Mouse (Mus musculus) small intestine, adult 2 months (tissue): ENCODE results near the gene Rab11fip3. TPM values are rescaled to one million over a fixed set of nuclear protein-coding genes. Genes with fewer than 3 reads are reported as not detected.

Experiments used
- H3K27ac ChIP-seq: fragments of 200-500 bp; 2 replicates; pipeline ENCODE4 v1.5.1; 2012; ENCODE audit warnings: low read depth, low read length, control low read depth, inconsistent platforms; ENCODE audit not compliant: insufficient read depth
- H3K27me3 ChIP-seq: fragments of 200-500 bp; 2 replicates; pipeline ENCODE4 v1.6.1; 2012; ENCODE audit warnings: mild to moderate bottlenecking, moderate library complexity, low read length, inconsistent platforms; ENCODE audit not compliant: control insufficient read depth, insufficient read depth
- H3K36me3 ChIP-seq: fragments of 200-500 bp; 2 replicates; pipeline ENCODE4 v1.6.1; 2012; ENCODE audit warnings: mild to moderate bottlenecking, low read length, control low read depth, inconsistent platforms; ENCODE audit not compliant: control insufficient read depth, insufficient read depth
- H3K4me1 ChIP-seq: fragments of 200-500 bp; 2 replicates; pipeline ENCODE4 v1.6.1; 2012; ENCODE audit warnings: low read length, inconsistent platforms, mixed read lengths; ENCODE audit not compliant: control insufficient read depth, insufficient read depth, insufficient read length
- H3K4me3 ChIP-seq: fragments of 200-500 bp; 2 replicates; pipeline ENCODE4 v1.5.1; 2012; ENCODE audit warnings: low read depth, mild to moderate bottlenecking, control low read depth, inconsistent platforms, low read length, moderate library complexity
- CTCF ChIP-seq: fragments of 200-500 bp; IDR thresholded peaks from 2 replicates; pipeline ENCODE4 v1.5.1; 2012; ENCODE audit warnings: low read depth, mild to moderate bottlenecking, control low read depth, inconsistent platforms, low read length, moderate library complexity, mixed read lengths; ENCODE audit not compliant: insufficient replicate concordance, insufficient read length; ENCODE audit errors: extremely low read depth
- POLR2A ChIP-seq: fragments of 200-500 bp; IDR thresholded peaks from 2 replicates; pipeline ENCODE4 v1.6.1; 2012; ENCODE audit warnings: low read depth, mild to moderate bottlenecking, control low read depth, inconsistent platforms, low read length, moderate library complexity
- WGBS: fragments of 180-500 bp; shearing (Covaris S2); methylation state at CpG from one replicate; pipeline ENCODE4 v1.1.7; 2018; 5-methylcytosine and 5-hydroxymethylcytosine counted together
- polyA plus RNA-seq: library from polyadenylated mRNA; depleted of rRNA; stranded (reverse); fragments of >200 nt; gene quantifications from 2 replicates; pipeline ENCODE4 v1.2.3, GENCODE M21; 2012; rRNA removed

Gene Rab11fip3
- polyA plus RNA-seq, 1 experiment: 116 TPM

DNA sequence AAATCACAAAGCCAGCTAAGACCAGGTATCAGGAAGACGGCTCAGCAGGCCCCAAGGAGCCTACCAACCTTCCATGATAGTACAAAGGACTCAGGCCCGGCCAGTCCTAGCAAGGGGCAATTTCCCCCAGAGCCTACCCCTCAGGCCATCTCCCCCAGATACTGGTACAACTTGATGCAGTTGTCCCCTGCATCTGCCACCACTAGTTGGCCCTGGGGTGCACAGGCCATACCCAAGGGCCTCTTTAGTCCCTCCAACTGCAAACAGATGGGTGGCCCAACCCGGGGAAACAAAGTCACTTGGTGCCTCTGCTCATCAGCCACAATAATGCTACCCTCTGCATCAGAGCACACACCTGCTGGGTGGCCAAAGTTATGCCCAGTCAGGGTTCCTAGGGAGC lies 126.1 kb downstream of the Rab11fip3 start:
- no peak for TF ChIP-seq CTCF
- TF ChIP-seq POLR2A: no peak
- 52% methylated on average over 3 of the region's 3 CpGs for WGBS
- Histone ChIP-seq H3K27ac (no peak overlapping the region), H3K27me3 (no peaks in the 10 kb centered on the region), H3K36me3 (no peaks in the 10 kb centered on the region), H3K4me1 (peaks cover 15% of the 10 kb centered on the region), H3K4me3 (no peak overlapping the region)

DNA sequence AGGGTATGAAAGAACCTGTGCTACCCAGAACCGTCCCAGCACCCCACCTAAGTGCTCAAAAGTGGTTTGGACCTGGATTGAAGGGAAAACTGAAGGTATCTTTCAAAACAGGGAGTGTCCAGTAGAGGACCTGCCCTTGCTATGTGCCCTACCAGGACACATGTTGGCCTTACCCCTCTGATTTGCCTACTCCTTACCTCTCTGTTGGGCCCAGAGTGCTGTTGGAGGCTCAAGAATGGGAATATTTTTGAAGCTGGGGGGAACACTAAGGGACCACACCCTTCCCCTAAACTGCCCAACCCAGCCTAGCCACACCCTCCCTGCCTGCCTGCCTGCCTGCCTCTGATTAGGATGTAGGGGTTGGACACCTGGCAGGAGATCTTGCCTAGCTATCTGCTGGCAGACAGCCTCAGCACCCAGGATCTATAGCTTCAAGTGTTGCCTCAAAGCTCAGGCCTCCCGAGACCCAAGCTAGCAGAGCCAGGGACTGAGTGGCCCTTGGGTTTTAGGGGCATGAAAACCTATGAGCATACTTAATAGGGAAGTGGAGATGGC lies 126.7 kb downstream of the Rab11fip3 start:
- peaks cover 15% of the 10 kb centered on the region for H3K4me1 ChIP-seq
- no peaks in the 10 kb centered on the region for H3K36me3 ChIP-seq
- WGBS: 32% methylated on average over 2 of the region's 2 CpGs
- no peak overlapping the region for H3K4me3 ChIP-seq
- TF ChIP-seq CTCF (no peak), POLR2A (no peak)
- no peaks in the 10 kb centered on the region for H3K27me3 ChIP-seq
- no peak overlapping the region for H3K27ac ChIP-seq

DNA sequence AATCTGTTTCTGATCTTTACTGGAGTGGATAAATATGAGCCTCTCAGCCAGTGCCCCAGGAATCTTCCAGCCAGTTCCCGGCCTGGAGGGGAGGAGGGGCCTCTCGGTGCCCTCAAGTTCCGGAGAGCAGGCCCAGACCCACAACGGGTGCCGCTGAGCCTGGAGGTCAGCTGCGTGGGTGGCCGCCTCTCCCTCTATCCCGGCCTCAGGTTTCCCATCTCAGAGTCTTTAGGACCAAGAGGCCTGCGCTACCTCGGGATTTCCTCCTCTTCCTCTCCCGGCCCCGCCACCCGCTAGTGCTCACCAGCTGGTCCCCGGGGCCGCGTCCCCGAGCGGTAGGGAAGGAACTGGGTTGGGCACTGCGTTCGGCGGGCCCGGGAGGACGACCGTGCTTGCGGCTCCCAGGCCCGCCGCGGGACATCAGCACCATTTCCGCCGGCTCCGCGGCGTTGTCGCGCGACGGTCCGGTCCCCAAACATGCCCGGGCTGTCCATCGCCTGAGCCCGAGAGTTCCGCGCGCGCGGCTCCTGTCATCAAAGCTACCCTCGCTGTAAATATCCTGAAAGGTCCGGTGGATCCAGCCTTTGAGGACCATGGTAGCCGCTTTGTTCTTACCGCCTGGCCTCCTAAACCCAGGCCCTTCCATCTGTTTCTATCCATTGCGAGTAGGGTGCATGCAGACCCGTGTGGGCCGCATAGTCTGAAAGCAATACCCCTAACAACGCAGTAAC lies 127.7 kb downstream of the Rab11fip3 start:
- TF ChIP-seq POLR2A (peak; percentile 46), CTCF (no peak)
- peak overlapping the region; percentile 39 for H3K27ac ChIP-seq
- peaks cover 6% of the 10 kb centered on the region for H3K36me3 ChIP-seq
- no peaks in the 10 kb centered on the region for H3K27me3 ChIP-seq
- peak overlapping the region; percentile 97 for H3K4me3 ChIP-seq
- 3% methylated on average over 54 of the region's 54 CpGs for WGBS
- H3K4me1 ChIP-seq: peaks cover 15% of the 10 kb centered on the region

Other genes with a start within 250 kb of the Rab11fip3 start
- 18.2 and 40.0 TPM in 2 replicates for gene Wdr24, start 245.9 kb downstream of the Rab11fip3 start, polyA plus RNA-seq
- gene Jmjd8, start 240.7 kb downstream of the Rab11fip3 start, polyA plus RNA-seq: 30.2 and 47.3 TPM in 2 replicates
- gene Stub1, start 236.2 kb downstream of the Rab11fip3 start, polyA plus RNA-seq: 76.7 and 141 TPM in 2 replicates
- 6.9 and 10.6 TPM in 2 replicates for gene Rhbdl1, start 232.3 kb downstream of the Rab11fip3 start, polyA plus RNA-seq
- gene Gm20683, start 227.8 kb downstream of the Rab11fip3 start, polyA plus RNA-seq: 28.3 and 55.5 TPM in 2 replicates
- gene Rhot2, start 224.7 kb downstream of the Rab11fip3 start, polyA plus RNA-seq: 54.9 and 87.5 TPM in 2 replicates
- 8.3 and 13.3 TPM in 2 replicates for gene Wdr90, start 208.1 kb downstream of the Rab11fip3 start, polyA plus RNA-seq
- 84.8 and 111 TPM in 2 replicates for gene Mcrip2, start 200.8 kb downstream of the Rab11fip3 start, polyA plus RNA-seq
- 149 and 196 TPM in 2 replicates for gene Mettl26, start 194.5 kb downstream of the Rab11fip3 start, polyA plus RNA-seq
- 0.72 and 2.6 TPM in 2 replicates for gene Wfikkn1, start 188.7 kb downstream of the Rab11fip3 start, polyA plus RNA-seq
- 20.7 and 43.4 TPM in 2 replicates for gene Rab40c, start 149.8 kb downstream of the Rab11fip3 start, polyA plus RNA-seq
- gene Pigq, start 124.6 kb downstream of the Rab11fip3 start, polyA plus RNA-seq: 59.8 and 74.1 TPM in 2 replicates
- 0.51 TPM in 1 of 2 replicates, not detected in the other for gene Nhlrc4, start 124.6 kb downstream of the Rab11fip3 start, polyA plus RNA-seq
- gene A930017K11Rik, start 117.0 kb downstream of the Rab11fip3 start, polyA plus RNA-seq: 0.04 TPM in 1 of 2 replicates, not detected in the other
- 46.8 and 75.2 TPM in 2 replicates for gene Capn15, start 83.8 kb downstream of the Rab11fip3 start, polyA plus RNA-seq
- gene Decr2, start 20.8 kb upstream of the Rab11fip3 start, polyA plus RNA-seq: 10.9 and 14.5 TPM in 2 replicates
- 10.3 and 11.5 TPM in 2 replicates for gene Nme4, start 26.0 kb upstream of the Rab11fip3 start, polyA plus RNA-seq
- gene Tmem8, start 43.7 kb upstream of the Rab11fip3 start, polyA plus RNA-seq: 189 and 283 TPM in 2 replicates
- 54.6 and 82.5 TPM in 2 replicates for gene Mrpl28, start 53.9 kb upstream of the Rab11fip3 start, polyA plus RNA-seq
- 8.5 and 17.9 TPM in 2 replicates for gene Axin1, start 69.1 kb upstream of the Rab11fip3 start, polyA plus RNA-seq
- gene Pdia2, start 129.5 kb upstream of the Rab11fip3 start, polyA plus RNA-seq: 1.6 and 247 TPM in 2 replicates
- 3.8 and 29.7 TPM in 2 replicates for gene Rgs11, start 133.4 kb upstream of the Rab11fip3 start, polyA plus RNA-seq
- gene Arhgdig, start 138.2 kb upstream of the Rab11fip3 start, polyA plus RNA-seq: 3.2 and 44.6 TPM in 2 replicates
- 154 and 290 TPM in 2 replicates for gene Fam234a, start 174.7 kb upstream of the Rab11fip3 start, polyA plus RNA-seq
- gene Luc7l, start 183.3 kb upstream of the Rab11fip3 start, polyA plus RNA-seq: 6.4 and 6.9 TPM in 2 replicates